Mouse (Mus musculus): ENCODE measurements around the gene Gpx6. TPM values are rescaled to one million over a fixed set of nuclear protein-coding genes. Genes with fewer than 3 reads are reported as not detected.

Gpx6 gene
- polyA plus RNA-seq (2012; rRNA removed): 0.06 TPM in 1 of 2 replicates, not detected in the other

GRCm38 (mm10) chr13:21311926-21312325 lies at the start of gene Gpx6:
TSS of gene Gpx6 (plus strand) at chr13:21312125.

GRCm38 (mm10) chr13:21292631-21293030 lies 19.3 kb upstream of the Gpx6 start, which contains the start of gene Gpx5:
TSS of gene Gpx5 (minus strand) at chr13:21292731.

GRCm38 (mm10) chr13:21346610-21347009 lies 34.7 kb downstream of the Gpx6 start, which contains the start of gene Olfr1367:
TSS of gene Olfr1367 (plus strand) at chr13:21346910.

DNA sequence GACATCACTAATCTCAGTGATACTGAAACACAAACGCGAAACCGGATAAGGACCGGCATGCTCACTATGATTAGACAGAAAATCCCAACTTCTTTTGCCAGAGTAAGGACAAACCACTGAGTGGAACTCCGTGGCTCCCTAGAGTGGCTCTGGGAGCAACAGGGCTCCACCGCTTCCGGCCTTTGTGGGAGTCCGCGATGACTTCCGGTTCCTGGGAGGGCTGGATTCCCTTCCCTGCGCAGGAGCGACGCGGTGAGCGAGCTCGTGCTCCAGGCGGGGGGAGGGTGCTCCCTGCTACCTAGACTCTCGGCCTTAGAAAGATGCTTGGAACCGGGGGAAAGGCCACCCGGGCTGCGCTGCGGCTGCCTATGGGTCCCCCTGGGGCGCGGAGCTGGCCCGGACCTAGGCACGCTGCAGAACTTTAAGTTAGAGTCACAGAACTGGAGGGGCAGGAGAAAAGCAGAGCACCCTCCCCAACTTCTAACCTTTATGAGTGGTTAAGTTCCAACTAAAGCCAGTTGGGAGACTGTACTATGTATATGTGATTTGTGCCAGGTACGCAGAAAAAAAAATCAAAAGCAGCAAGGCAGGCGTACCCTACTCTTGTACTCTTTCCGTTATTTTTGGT lies 50.8 kb downstream of the Gpx6 start, which contains the start of gene Zscan12:
Zscan12 (plus strand) TSS at position 200 of the 628 bp plus-strand sequence.

Other genes starting within 250 kb of the Gpx6 start
- gene Olfr1370, start 237.2 kb upstream of the Gpx6 start, polyA plus RNA-seq (2012; rRNA removed): not detected in 2 replicates
- gene Olfr1369-ps1, start 200.6 kb upstream of the Gpx6 start, polyA plus RNA-seq (2012; rRNA removed): not detected in 2 replicates
- gene Olfr263, start 182.5 kb upstream of the Gpx6 start, polyA plus RNA-seq (2012; rRNA removed): not detected in 2 replicates
- not detected in 2 replicates for gene Olfr1368, start 166.3 kb upstream of the Gpx6 start, polyA plus RNA-seq (2012; rRNA removed)
- gene Trim27, start 132.7 kb upstream of the Gpx6 start, polyA plus RNA-seq (2012; rRNA removed): 34.8 and 38.8 TPM in 2 replicates
- not detected in 2 replicates for gene Gpx5, start 19.4 kb upstream of the Gpx6 start, polyA plus RNA-seq (2012; rRNA removed)
- not detected in 2 replicates for gene Olfr1367, start 34.8 kb downstream of the Gpx6 start, polyA plus RNA-seq (2012; rRNA removed)
- 2.6 and 2.8 TPM in 2 replicates for gene Zscan12, start 50.7 kb downstream of the Gpx6 start, polyA plus RNA-seq (2012; rRNA removed)
- gene Zkscan3, start 90.6 kb downstream of the Gpx6 start, polyA plus RNA-seq (2012; rRNA removed): 22.6 and 28.4 TPM in 2 replicates
- 1.3 and 1.4 TPM in 2 replicates for gene Pgbd1, start 128.9 kb downstream of the Gpx6 start, polyA plus RNA-seq (2012; rRNA removed)
- gene Zscan26, start 141.6 kb downstream of the Gpx6 start, polyA plus RNA-seq (2012; rRNA removed): 9.0 and 10.6 TPM in 2 replicates
- 0.27 and 0.31 TPM in 2 replicates for gene Nkapl, start 156.4 kb downstream of the Gpx6 start, polyA plus RNA-seq (2012; rRNA removed)
- 0.17 and 0.21 TPM in 2 replicates for gene Zkscan4, start 166.8 kb downstream of the Gpx6 start, polyA plus RNA-seq (2012; rRNA removed)
- gene Gm10065, start 167.3 kb downstream of the Gpx6 start, polyA plus RNA-seq (2012; rRNA removed): not detected in 2 replicates
- gene AK157302, start 183.1 kb downstream of the Gpx6 start, polyA plus RNA-seq (2012; rRNA removed): 0.60 and 0.98 TPM in 2 replicates
- gene Gm11273, start 189.3 kb downstream of the Gpx6 start, polyA plus RNA-seq (2012; rRNA removed): 5.1 and 7.4 TPM in 2 replicates
- gene Zkscan8, start 219.0 kb downstream of the Gpx6 start, polyA plus RNA-seq (2012; rRNA removed): 2.0 and 2.2 TPM in 2 replicates
- gene Olfr1366, start 230.7 kb downstream of the Gpx6 start, polyA plus RNA-seq (2012; rRNA removed): not detected in 2 replicates
- not detected in 2 replicates for gene Olfr1535, start 247.8 kb downstream of the Gpx6 start, polyA plus RNA-seq (2012; rRNA removed)